In genomic region chr16:22844061-22844801, GRCm38 (mm10) we compare ENCODE assay signal across 8 mouse cellular contexts. TPM values are rescaled to one million over a fixed set of nuclear protein-coding genes. Genes with fewer than 3 reads are reported as not detected.
A peak's percentile ranks its signal among the peaks of the same experiment; 100 is the strongest.
DNase-seq lines count a peak whose midpoint lies in the region; ATAC-seq and TF ChIP-seq lines count a peak whose summit lies in the region.

No protein-coding gene starts in this region.

- 9% methylated on average over 26 of the region's 26 CpGs for WGBS in forebrain, embryonic 12.5 days
- WGBS in heart, embryonic 15.5 days, result 5% methylated on average over 26 of the region's 26 CpGs
- WGBS in liver, embryonic 12.5 days (ENCODE audit: insufficient replicate concordance), result 11% methylated on average over 26 of the region's 26 CpGs
- WGBS in neural tube, embryonic 13.5 days, result 4% methylated on average over 26 of the region's 26 CpGs

- no peak for TF ChIP-seq CTCF in E14TG2a.4 (conservative IDR thresholded peaks at IDR 0.05; ENCODE audit: low read length)

- H3K36me3 ChIP-seq in E14TG2a.4 (ENCODE audit: insufficient read depth, low read length), result peaks cover 27% of the 10 kb centered on the region
- H3K36me3 ChIP-seq in forebrain, embryonic 12.5 days (replicated peaks), result peaks cover 13% of the 10 kb centered on the region
- H3K36me3 ChIP-seq in heart, embryonic 15.5 days, result peaks cover 3% of the 10 kb centered on the region; the same call in 1 of the 2 replicates
- peaks cover 63% of the 10 kb centered on the region for H3K36me3 ChIP-seq in liver, embryonic 12.5 days
- peaks cover 19% of the 10 kb centered on the region; the same call in 1 of the 2 replicates for H3K36me3 ChIP-seq in neural tube, embryonic 13.5 days

- peak overlapping the region; percentile 86 for H3K4me2 ChIP-seq in forebrain, embryonic 12.5 days
- H3K4me2 ChIP-seq in heart, embryonic 15.5 days, result peak overlapping the region; percentile 93
- H3K4me2 ChIP-seq in liver, embryonic 12.5 days, result peak overlapping the region; percentile 73
- H3K4me2 ChIP-seq in neural tube, embryonic 13.5 days, result peak overlapping the region; percentile 87

- H3K9me3 ChIP-seq in E14TG2a.4 (ENCODE audit: low read length), result 0 out of 2 replicates have a peak, but pooled peaks cover 5% of the 10 kb centered on the region
- no peaks in the 10 kb centered on the region for H3K9me3 ChIP-seq in forebrain, embryonic 12.5 days
- H3K9me3 ChIP-seq in heart, embryonic 15.5 days (replicated peaks), result no peaks in the 10 kb centered on the region
- H3K9me3 ChIP-seq in liver, embryonic 12.5 days (replicated peaks), result no peaks in the 10 kb centered on the region
- no peaks in the 10 kb centered on the region for H3K9me3 ChIP-seq in neural tube, embryonic 13.5 days

- no peaks in the 10 kb centered on the region for H3K27me3 ChIP-seq in E14TG2a.4 (ENCODE audit: insufficient read depth, low read length)
- no peaks in the 10 kb centered on the region for H3K27me3 ChIP-seq in forebrain, embryonic 12.5 days
- no peaks in the 10 kb centered on the region for H3K27me3 ChIP-seq in heart, embryonic 15.5 days
- H3K27me3 ChIP-seq in liver, embryonic 12.5 days (replicated peaks), result no peaks in the 10 kb centered on the region
- H3K27me3 ChIP-seq in neural tube, embryonic 13.5 days, result no peaks in the 10 kb centered on the region

- no peak overlapping the region for H3K27ac ChIP-seq in forebrain, embryonic 12.5 days
- H3K27ac ChIP-seq in heart, embryonic 15.5 days, result peak overlapping the region; percentile 85
- peak overlapping the region; percentile 30; the same call in 1 of the 2 replicates for H3K27ac ChIP-seq in liver, embryonic 12.5 days
- H3K27ac ChIP-seq in neural tube, embryonic 13.5 days (replicated peaks), result peak overlapping the region; percentile 29; the same call in 1 of the 2 replicates

- H3K9ac ChIP-seq in forebrain, embryonic 12.5 days, result peak overlapping the region; percentile 74
- H3K9ac ChIP-seq in heart, embryonic 15.5 days, result peak overlapping the region; percentile 92
- peak overlapping the region; percentile 64 for H3K9ac ChIP-seq in liver, embryonic 12.5 days
- H3K9ac ChIP-seq in neural tube, embryonic 13.5 days, result peak overlapping the region; percentile 81

- H3K4me3 ChIP-seq in E14TG2a.4 (replicated peaks; ENCODE audit: low read length), result peak overlapping the region; percentile 82
- peak overlapping the region; percentile 53 for H3K4me3 ChIP-seq in forebrain, embryonic 12.5 days (replicated peaks)
- H3K4me3 ChIP-seq in heart, embryonic 15.5 days, result peak overlapping the region; percentile 69
- H3K4me3 ChIP-seq in liver, embryonic 12.5 days, result peak overlapping the region; percentile 52
- peak overlapping the region; percentile 55 for H3K4me3 ChIP-seq in neural tube, embryonic 13.5 days

- DNase-seq in kidney, postnatal 14 days, result peak; percentile 93
- DNase-seq in testis, postnatal 10 days (ENCODE audit: low spot score), result peak; percentile 86

- H3K4me1 ChIP-seq in E14TG2a.4 (replicated peaks; ENCODE audit: low read depth, low read length), result peaks cover 24% of the 10 kb centered on the region
- H3K4me1 ChIP-seq in forebrain, embryonic 12.5 days, result peaks cover 11% of the 10 kb centered on the region; the same call in 1 of the 2 replicates
- H3K4me1 ChIP-seq in heart, embryonic 15.5 days (replicated peaks), result peaks cover 19% of the 10 kb centered on the region
- H3K4me1 ChIP-seq in liver, embryonic 12.5 days, result peaks cover 36% of the 10 kb centered on the region
- H3K4me1 ChIP-seq in neural tube, embryonic 13.5 days (replicated peaks), result peaks cover 13% of the 10 kb centered on the region

- peak; percentile 92 for ATAC-seq in cerebellum, adult (ENCODE audit: insufficient number of reproducible peaks, low FRiP score, low TSS enrichment)
- peak; percentile 94 for ATAC-seq in forebrain, embryonic 12.5 days (ENCODE audit: low FRiP score)
- peak; percentile 91 for ATAC-seq in heart, embryonic 15.5 days (replicated peaks; ENCODE audit: insufficient number of reproducible peaks, insufficient read depth, low FRiP score, low read depth)
- peak; percentile 91 for ATAC-seq in liver, embryonic 12.5 days
- peak; percentile 98 for ATAC-seq in neural tube, embryonic 13.5 days (ENCODE audit: low read depth)

RNA-seq across cellular contexts. Expression of gene Tbccd1, which starts 13.2 kb away (rescaled TPM):
- 30.8 and 36.2 TPM in 2 replicates for polyA plus RNA-seq in forebrain, embryonic 12.5 days (2016; fragmentation: Nextera tagmentation; extraction: Ambion mirVana)
- 15.3 and 19.0 TPM in 2 replicates for polyA plus RNA-seq in heart, embryonic 15.5 days (2015; fragmentation: Nextera tagmentation; extraction: Ambion mirVana)
- polyA plus RNA-seq in liver, embryonic 12.5 days (2016; fragmentation: Nextera tagmentation; extraction: Ambion mirVana), result 31.1 and 33.3 TPM in 2 replicates
- polyA plus RNA-seq in neural tube, embryonic 13.5 days (2015; fragmentation: Nextera tagmentation; extraction: Ambion mirVana), result 22.9 and 25.8 TPM in 2 replicates

RNA-seq across cellular contexts. Expression of gene Dnajb11, which starts 13.4 kb away (rescaled TPM):
- polyA plus RNA-seq in forebrain, embryonic 12.5 days (2016; fragmentation: Nextera tagmentation; extraction: Ambion mirVana), result 87.7 and 87.8 TPM in 2 replicates
- 86.1 and 86.2 TPM in 2 replicates for polyA plus RNA-seq in heart, embryonic 15.5 days (2015; fragmentation: Nextera tagmentation; extraction: Ambion mirVana)
- 95.2 and 97.9 TPM in 2 replicates for polyA plus RNA-seq in liver, embryonic 12.5 days (2016; fragmentation: Nextera tagmentation; extraction: Ambion mirVana)
- 110 and 118 TPM in 2 replicates for polyA plus RNA-seq in neural tube, embryonic 13.5 days (2015; fragmentation: Nextera tagmentation; extraction: Ambion mirVana)

RNA-seq across cellular contexts. Expression of gene Crygs, which starts 32.9 kb away (rescaled TPM):
- polyA plus RNA-seq in forebrain, embryonic 12.5 days (2016; fragmentation: Nextera tagmentation; extraction: Ambion mirVana), result not detected in 2 replicates
- polyA plus RNA-seq in heart, embryonic 15.5 days (2015; fragmentation: Nextera tagmentation; extraction: Ambion mirVana), result not detected in 2 replicates
- 0.19 and 0.25 TPM in 2 replicates for polyA plus RNA-seq in liver, embryonic 12.5 days (2016; fragmentation: Nextera tagmentation; extraction: Ambion mirVana)
- polyA plus RNA-seq in neural tube, embryonic 13.5 days (2015; fragmentation: Nextera tagmentation; extraction: Ambion mirVana), result not detected in 2 replicates

RNA-seq across cellular contexts. Expression of gene Ahsg, which starts 46.8 kb away (rescaled TPM):
- polyA plus RNA-seq in forebrain, embryonic 12.5 days (2016; fragmentation: Nextera tagmentation; extraction: Ambion mirVana), result not detected in 2 replicates
- 7.5 and 19.6 TPM in 2 replicates for polyA plus RNA-seq in heart, embryonic 15.5 days (2015; fragmentation: Nextera tagmentation; extraction: Ambion mirVana)
- polyA plus RNA-seq in liver, embryonic 12.5 days (2016; fragmentation: Nextera tagmentation; extraction: Ambion mirVana), result 184 and 190 TPM in 2 replicates
- 0.50 and 0.61 TPM in 2 replicates for polyA plus RNA-seq in neural tube, embryonic 13.5 days (2015; fragmentation: Nextera tagmentation; extraction: Ambion mirVana)
